Mouse (Mus musculus) activated CD4-positive, CD25-positive, alpha-beta regulatory T cell, adult 9 weeks (primary cell): ENCODE results near the gene Cyp4a32. TPM values are rescaled to one million over a fixed set of nuclear protein-coding genes. Genes with fewer than 3 reads are reported as not detected.

Experiments
- polyA plus RNA-seq: library from polyadenylated mRNA; unstranded; fragments of 100-300 nt; shearing (Covaris generic); gene quantifications from one replicate; pipeline ENCODE4 v1.2.1, GENCODE M21; 2017

Gene Cyp4a32
- not detected for polyA plus RNA-seq

DNA sequence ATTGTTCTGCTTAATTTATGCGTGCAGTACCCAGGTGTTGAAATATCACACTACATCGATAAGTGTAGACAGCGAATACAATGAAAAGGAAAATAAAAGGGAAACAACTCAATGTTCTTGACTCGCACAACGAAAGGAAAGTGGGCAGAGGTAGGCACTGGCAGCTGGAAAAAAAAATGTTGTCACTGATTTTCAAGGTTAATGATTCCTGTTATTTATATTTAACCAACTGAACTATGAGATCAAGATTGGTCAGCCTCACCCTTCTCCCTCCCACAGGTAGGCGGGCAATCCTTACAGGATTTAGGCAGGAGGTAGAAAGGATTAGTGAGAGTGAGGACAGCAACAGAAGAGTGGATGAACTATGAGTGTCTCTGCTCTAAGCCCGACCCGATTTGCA is at the start of gene Cyp4a32:
Cyp4a32 (plus strand) TSS at position 359 of the 400 bp plus-strand sequence.

DNA sequence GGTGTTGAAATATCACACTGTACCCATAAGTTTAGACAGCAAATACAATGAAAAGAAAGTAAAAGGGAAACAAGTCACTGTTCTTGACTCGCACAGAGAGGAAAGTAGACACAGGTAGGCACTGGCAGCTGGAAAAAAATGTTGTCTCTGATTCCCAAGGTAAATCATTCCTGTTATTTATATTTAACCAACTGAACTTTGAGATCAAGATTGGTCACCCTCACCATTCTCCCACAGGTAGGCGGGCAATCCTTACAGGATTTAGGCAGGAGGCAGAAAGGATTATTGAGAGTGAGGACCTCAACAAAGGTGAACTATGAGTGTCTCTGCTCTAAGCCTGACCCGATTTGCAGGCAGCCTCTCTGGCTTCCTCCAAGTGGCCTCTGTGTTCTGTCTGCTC is 37.4 kb upstream of the Cyp4a32 start, which contains the start of gene Cyp4a31:
Cyp4a31 (plus strand) TSS at position 249 of the 400 bp plus-strand sequence.

DNA sequence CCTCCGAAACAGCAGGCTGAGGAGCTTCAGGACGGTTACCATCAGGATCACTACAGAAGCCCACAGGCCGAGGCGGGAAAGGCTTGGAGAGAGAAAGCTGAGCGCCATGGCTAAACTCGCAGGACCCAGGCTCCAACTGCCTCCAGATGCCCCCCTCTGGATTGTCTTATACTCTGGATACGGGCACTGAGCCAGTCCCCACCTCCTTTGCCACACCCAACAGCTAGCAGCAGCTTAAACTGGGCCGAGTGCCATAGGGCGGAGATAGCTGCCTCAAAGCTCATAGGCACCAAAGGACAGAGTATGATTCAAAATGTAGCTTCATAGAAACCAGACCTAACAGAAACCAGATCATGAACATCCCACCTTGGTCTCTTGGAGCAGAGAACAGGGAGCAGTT is 46.8 kb downstream of the Cyp4a32 start, which contains the start of gene Cyp4b1:
Cyp4b1 (minus strand) TSS at position 144 of the 400 bp plus-strand sequence.

Other genes starting within 250 kb of the Cyp4a32 start
- not detected for gene Cyp4a12b, start 189.3 kb upstream of the Cyp4a32 start, polyA plus RNA-seq
- not detected for gene Cyp4a30b, start 148.4 kb upstream of the Cyp4a32 start, polyA plus RNA-seq
- not detected for gene Cyp4a14, start 104.8 kb upstream of the Cyp4a32 start, polyA plus RNA-seq
- gene Cyp4a10, start 82.7 kb upstream of the Cyp4a32 start, polyA plus RNA-seq = not detected
- not detected for gene Cyp4a31, start 37.3 kb upstream of the Cyp4a32 start, polyA plus RNA-seq
- gene Cyp4b1, start 46.8 kb downstream of the Cyp4a32 start, polyA plus RNA-seq = not detected
- gene Efcab14, start 136.8 kb downstream of the Cyp4a32 start, polyA plus RNA-seq = 65.7 TPM
- gene Tex38, start 180.0 kb downstream of the Cyp4a32 start, polyA plus RNA-seq = not detected
- 27.1 TPM for gene Atpaf1, start 183.8 kb downstream of the Cyp4a32 start, polyA plus RNA-seq
- gene Mob3c, start 227.1 kb downstream of the Cyp4a32 start, polyA plus RNA-seq = 28.4 TPM
- 70.6 TPM for gene Mknk1, start 238.2 kb downstream of the Cyp4a32 start, polyA plus RNA-seq